Mouse (Mus musculus) hindbrain, embryonic 15.5 days (tissue): ENCODE results near the gene Mtmr4. TPM values are rescaled to one million over a fixed set of nuclear protein-coding genes. Genes with fewer than 3 reads are reported as not detected.

ENCODE experiments used
- ATAC-seq: fragments of 200-750 bp; cut with Nextera tagmentation; 2 replicates; pipeline ENCODE4 v1.8.0; 2017; ENCODE audit warnings: low read depth, moderate number of reproducible peaks, moderate TSS enrichment; ENCODE audit not compliant: low FRiP score
- H3K27ac ChIP-seq: fragments of 300-500 bp; sonication (generic); replicated peaks from 2 replicates; pipeline ENCODE4 v1.5.1; 2015; ENCODE audit warnings: mild to moderate bottlenecking, inconsistent platforms
- H3K27me3 ChIP-seq: fragments of 300-500 bp; sonication (generic); 2 replicates; pipeline ENCODE4 v1.6.1; 2015; ENCODE audit warnings: control low read depth, inconsistent platforms
- H3K36me3 ChIP-seq: fragments of 300-500 bp; sonication (generic); 2 replicates; pipeline ENCODE4 v1.6.1; 2015; ENCODE audit warnings: control low read depth, inconsistent platforms
- H3K4me1 ChIP-seq: fragments of 300-500 bp; sonication (generic); replicated peaks from 2 replicates; pipeline ENCODE4 v1.6.1; 2015; ENCODE audit warnings: control low read depth, inconsistent platforms
- H3K4me2 ChIP-seq: fragments of 300-500 bp; sonication (generic); 2 replicates; pipeline ENCODE4 v1.6.1; 2015; ENCODE audit warnings: moderate library complexity, mild to moderate bottlenecking, inconsistent platforms
- H3K4me3 ChIP-seq: fragments of 300-500 bp; sonication (generic); 2 replicates; pipeline ENCODE4 v1.5.1; 2015; ENCODE audit warnings: mild to moderate bottlenecking, inconsistent platforms
- H3K9ac ChIP-seq: fragments of 300-500 bp; sonication (generic); 2 replicates; pipeline ENCODE4 v1.6.1; 2015; ENCODE audit warnings: inconsistent platforms
- H3K9me3 ChIP-seq: fragments of 300-500 bp; sonication (generic); 2 replicates; pipeline ENCODE4 v1.6.1; 2016; ENCODE audit warnings: control low read depth, inconsistent platforms
- WGBS: fragments of 180-500 bp; shearing (Covaris S2); methylation state at CpG from one replicate; pipeline ENCODE4 v1.1.7; 2015; 5-methylcytosine and 5-hydroxymethylcytosine counted together
- polyA plus RNA-seq: library from polyadenylated mRNA; unstranded; fragments of >200 nt; fragmentation: Nextera tagmentation; extraction: Ambion mirVana; gene quantifications from 2 replicates; pipeline ENCODE4 v1.2.1, GENCODE M21; 2015

Gene Mtmr4
- polyA plus RNA-seq, 1 experiment from 2014 or later, result 50.7 TPM

- WGBS, result 30% methylated on average over 10 of the region's 10 CpGs
- Histone ChIP-seq H3K27me3 (no peaks in the 10 kb centered on the region), H3K4me2 (no peak overlapping the region)
Observed at GRCm38 (mm10) chr11:87629859-87630258, 37.9 kb downstream of the Mtmr4 start.

GRCm38 (mm10) chr11:87638793-87639192, 46.8 kb downstream of the Mtmr4 start:
- Histone ChIP-seq H3K36me3 (peaks cover 5% of the 10 kb centered on the region; the same call in 1 of the 2 replicates), H3K9ac (peak overlapping the region; percentile 56), H3K4me3 (peak overlapping the region; percentile 36), H3K4me2 (peak overlapping the region; percentile 65), H3K27ac (no peak overlapping the region), H3K27me3 (no peaks in the 10 kb centered on the region), H3K9me3 (no peaks in the 10 kb centered on the region), H3K4me1 (peaks cover 5% of the 10 kb centered on the region)
- ATAC-seq, result no peak
- 12% methylated on average over 2 of the region's 2 CpGs for WGBS

More at GRCm38 (mm10) chr11:87629859-87630258, 37.9 kb downstream of the Mtmr4 start:
- Histone ChIP-seq H3K36me3 (no peaks in the 10 kb centered on the region), H3K9ac (no peak overlapping the region), H3K27ac (no peak overlapping the region), H3K4me1 (no peaks in the 10 kb centered on the region), H3K4me3 (no peak overlapping the region), H3K9me3 (no peaks in the 10 kb centered on the region)
- no peak for ATAC-seq

- ATAC-seq, result peak; percentile 69; the same call in 1 of the 2 replicates
- 1% methylated on average over 29 of the region's 29 CpGs for WGBS
Observed at GRCm38 (mm10) chr11:87639206-87639605, 47.2 kb downstream of the Mtmr4 start.

GRCm38 (mm10) chr11:87642865-87643264, 50.9 kb downstream of the Mtmr4 start:
- no peaks in the 10 kb centered on the region for H3K9me3 ChIP-seq
- H3K4me2 ChIP-seq, result no peak overlapping the region
- H3K27me3 ChIP-seq, result no peaks in the 10 kb centered on the region
- no peaks in the 10 kb centered on the region for H3K36me3 ChIP-seq
- H3K4me1 ChIP-seq, result peaks cover 5% of the 10 kb centered on the region
- no peak overlapping the region for H3K27ac ChIP-seq
- H3K4me3 ChIP-seq, result no peak overlapping the region
- H3K9ac ChIP-seq, result no peak overlapping the region
- no peak for ATAC-seq

More at GRCm38 (mm10) chr11:87639206-87639605, 47.2 kb downstream of the Mtmr4 start:
- Histone ChIP-seq H3K4me3 (peak overlapping the region; percentile 36), H3K27me3 (no peaks in the 10 kb centered on the region), H3K9ac (peak overlapping the region; percentile 56), H3K4me2 (peak overlapping the region; percentile 65), H3K36me3 (peaks cover 5% of the 10 kb centered on the region; the same call in 1 of the 2 replicates), H3K27ac (peak overlapping the region; percentile 7; the same call in 1 of the 2 replicates), H3K9me3 (no peaks in the 10 kb centered on the region), H3K4me1 (peaks cover 5% of the 10 kb centered on the region)

- Histone ChIP-seq H3K4me1 (no peaks in the 10 kb centered on the region), H3K27me3 (no peaks in the 10 kb centered on the region), H3K27ac (no peak overlapping the region), H3K9ac (no peak overlapping the region), H3K36me3 (no peaks in the 10 kb centered on the region), H3K4me3 (no peak overlapping the region), H3K4me2 (no peak overlapping the region), H3K9me3 (no peaks in the 10 kb centered on the region)
- 84% methylated on average over 5 of the region's 5 CpGs for WGBS
- ATAC-seq, result no peak
Observed at GRCm38 (mm10) chr11:87654693-87655092, 62.7 kb downstream of the Mtmr4 start.

- Histone ChIP-seq H3K4me3 (no peak overlapping the region), H3K4me1 (peaks cover 11% of the 10 kb centered on the region), H3K27ac (no peak overlapping the region), H3K9ac (no peak overlapping the region), H3K27me3 (peaks cover 12% of the 10 kb centered on the region), H3K36me3 (no peaks in the 10 kb centered on the region), H3K9me3 (no peaks in the 10 kb centered on the region), H3K4me2 (no peak overlapping the region)
- ATAC-seq, result no peak
- whole genome bisulfite sequencing, result 77% methylated on average over 7 of the region's 7 CpGs
Observed at GRCm38 (mm10) chr11:87659216-87659615, 67.3 kb downstream of the Mtmr4 start.

- H3K4me3 ChIP-seq, result peak within 1 kb of the TSS; percentile 39
Observed at GRCm38 (mm10) chr11:87662407-87662806, 70.4 kb downstream of the Mtmr4 start, which contains the start of gene Rnf43. Rnf43 (plus strand) TSS chr11:87662722.

GRCm38 (mm10) chr11:87662822-87663221, 70.9 kb downstream of the Mtmr4 start:
- WGBS, result 15% methylated on average over 14 of the region's 14 CpGs
- Histone ChIP-seq H3K9me3 (no peaks in the 10 kb centered on the region), H3K36me3 (no peaks in the 10 kb centered on the region)

More at GRCm38 (mm10) chr11:87662407-87662806, 70.4 kb downstream of the Mtmr4 start, which contains the start of gene Rnf43:
- under 1% methylated on average over 8 of the region's 8 CpGs for WGBS
- H3K9me3 ChIP-seq, result no peaks in the 10 kb centered on the region
- ATAC-seq, result peak; percentile 30
- H3K36me3 ChIP-seq, result no peaks in the 10 kb centered on the region
- H3K4me2 ChIP-seq, result peak within 1 kb of the TSS; percentile 65
- H3K27ac ChIP-seq, result no peak within 1 kb of the TSS
- H3K4me1 ChIP-seq, result peaks cover 11% of the 10 kb centered on the region
- H3K27me3 ChIP-seq, result peaks cover 16% of the 10 kb centered on the region
- peak within 1 kb of the TSS; percentile 1; the same call in 1 of the 2 replicates for H3K9ac ChIP-seq

GRCm38 (mm10) chr11:87663948-87664347, 72.0 kb downstream of the Mtmr4 start:
- Histone ChIP-seq H3K4me2 (no peak overlapping the region), H3K9me3 (no peaks in the 10 kb centered on the region), H3K27ac (no peak overlapping the region), H3K9ac (no peak overlapping the region), H3K27me3 (peaks cover 16% of the 10 kb centered on the region), H3K36me3 (no peaks in the 10 kb centered on the region), H3K4me3 (no peak overlapping the region), H3K4me1 (peaks cover 11% of the 10 kb centered on the region)
- 86% methylated on average over 6 of the region's 6 CpGs for WGBS
- no peak for ATAC-seq

More at GRCm38 (mm10) chr11:87662822-87663221, 70.9 kb downstream of the Mtmr4 start:
- Histone ChIP-seq H3K4me1 (peaks cover 11% of the 10 kb centered on the region), H3K27me3 (peaks cover 16% of the 10 kb centered on the region), H3K9ac (0 out of 2 replicates have a peak overlapping the region, but pooled peaks have one; percentile 1), H3K4me3 (peak overlapping the region; percentile 39), H3K4me2 (peak overlapping the region; percentile 65), H3K27ac (no peak overlapping the region)
- no peak for ATAC-seq

- H3K4me2 ChIP-seq, result no peak overlapping the region
- no peak overlapping the region for H3K9ac ChIP-seq
- 85% methylated on average over 12 of the region's 12 CpGs for WGBS
- ATAC-seq, result no peak
- peaks cover 16% of the 10 kb centered on the region for H3K27me3 ChIP-seq
- no peaks in the 10 kb centered on the region for H3K36me3 ChIP-seq
- peaks cover 11% of the 10 kb centered on the region for H3K4me1 ChIP-seq
- H3K9me3 ChIP-seq, result no peaks in the 10 kb centered on the region
- H3K27ac ChIP-seq, result no peak overlapping the region
- H3K4me3 ChIP-seq, result no peak overlapping the region
Observed at GRCm38 (mm10) chr11:87664521-87664920, 72.6 kb downstream of the Mtmr4 start.

- WGBS, result 71% methylated on average over 6 of the region's 6 CpGs
- Histone ChIP-seq H3K9ac (no peak overlapping the region), H3K27me3 (peaks cover 16% of the 10 kb centered on the region), H3K9me3 (no peaks in the 10 kb centered on the region), H3K4me3 (no peak overlapping the region), H3K4me1 (peaks cover 11% of the 10 kb centered on the region), H3K27ac (no peak overlapping the region), H3K36me3 (no peaks in the 10 kb centered on the region), H3K4me2 (no peak overlapping the region)
- ATAC-seq, result no peak
Observed at GRCm38 (mm10) chr11:87665224-87665623, 73.3 kb downstream of the Mtmr4 start.

GRCm38 (mm10) chr11:87665658-87666057, 73.7 kb downstream of the Mtmr4 start:
- Histone ChIP-seq H3K4me3 (no peak overlapping the region), H3K9me3 (no peaks in the 10 kb centered on the region), H3K4me2 (no peak overlapping the region), H3K27ac (no peak overlapping the region), H3K9ac (no peak overlapping the region), H3K27me3 (peaks cover 16% of the 10 kb centered on the region), H3K4me1 (peaks cover 11% of the 10 kb centered on the region), H3K36me3 (no peaks in the 10 kb centered on the region)
- 84% methylated on average over 2 of the region's 2 CpGs for WGBS
- no peak for ATAC-seq
